Mouse (Mus musculus): ENCODE results near the gene Ift81. TPM values are rescaled to one million over a fixed set of nuclear protein-coding genes. Genes with fewer than 3 reads are reported as not detected.

Ift81 gene
- polyA plus RNA-seq, 1 experiment from 2014 or later, result 50.5 TPM

GRCm38 (mm10) chr5:122528591-122528990, 85.7 kb downstream of the Ift81 start:
- Histone ChIP-seq H3K9ac (ENCODE audit: low read length) (no peak overlapping the region), H3K4me3 (ENCODE audit: low read depth, low read length) (no peak overlapping the region), H3K27ac (ENCODE audit: low read depth, low read length) (no peak overlapping the region), H3K9me3 (ENCODE audit: control insufficient read depth, low read length) (no peaks in the 10 kb centered on the region), H3K36me3 (ENCODE audit: control insufficient read depth, insufficient read depth, low read length) (no peaks in the 10 kb centered on the region), H3K27me3 (ENCODE audit: control insufficient read depth, insufficient read depth, low read length) (no peaks in the 10 kb centered on the region), H3K4me2 (no peak overlapping the region), H3K4me1 (ENCODE audit: control insufficient read depth, insufficient read depth, low read length) (0 out of 2 replicates have a peak, but pooled peaks cover 2% of the 10 kb centered on the region)
- no peak for DNase-seq (ENCODE audit: low spot score, missing footprints)
- no peak for ATAC-seq (ENCODE audit: low FRiP score)
- WGBS, result 68% methylated on average over 3 of the region's 3 CpGs

DNA sequence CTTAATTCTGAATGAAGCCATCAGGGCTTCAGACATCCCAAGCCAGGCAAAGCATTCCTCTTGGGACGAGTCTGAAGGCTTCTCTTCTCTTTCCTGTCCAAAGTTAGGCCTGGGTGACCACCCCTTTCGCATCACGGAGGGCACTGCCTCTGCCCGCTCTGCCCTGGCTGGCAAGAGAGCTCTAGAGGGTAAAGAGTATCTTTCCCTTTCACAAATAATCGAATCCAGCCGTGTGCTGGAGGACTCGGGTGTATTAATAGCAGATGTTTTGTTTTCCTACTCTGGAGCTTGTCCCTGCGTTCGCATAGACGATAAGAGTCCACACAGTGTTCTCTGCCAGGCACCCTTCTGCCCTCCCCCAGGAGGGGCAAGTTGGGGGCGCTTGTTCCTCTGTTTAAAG, 86.6 kb downstream of the Ift81 start:
- 67% methylated on average over 11 of the region's 11 CpGs for WGBS
- Histone ChIP-seq H3K36me3 (ENCODE audit: control insufficient read depth, insufficient read depth, low read length) (no peaks in the 10 kb centered on the region), H3K9ac (ENCODE audit: low read length) (no peak overlapping the region), H3K4me3 (ENCODE audit: low read depth, low read length) (no peak overlapping the region), H3K27me3 (ENCODE audit: control insufficient read depth, insufficient read depth, low read length) (no peaks in the 10 kb centered on the region), H3K4me2 (no peak overlapping the region), H3K4me1 (ENCODE audit: control insufficient read depth, insufficient read depth, low read length) (0 out of 2 replicates have a peak, but pooled peaks cover 2% of the 10 kb centered on the region), H3K9me3 (ENCODE audit: control insufficient read depth, low read length) (no peaks in the 10 kb centered on the region), H3K27ac (ENCODE audit: low read depth, low read length) (no peak overlapping the region)
- no peak for DNase-seq (ENCODE audit: low spot score, missing footprints)
- ATAC-seq (ENCODE audit: low FRiP score), result no peak

GRCm38 (mm10) chr5:122526878-122527730, 87.2 kb downstream of the Ift81 start:
- Histone ChIP-seq H3K4me3 (ENCODE audit: low read depth, low read length) (no peak overlapping the region), H3K4me2 (no peak overlapping the region), H3K27ac (ENCODE audit: low read depth, low read length) (no peak overlapping the region), H3K4me1 (ENCODE audit: control insufficient read depth, insufficient read depth, low read length) (0 out of 2 replicates have a peak, but pooled peaks cover 2% of the 10 kb centered on the region), H3K9ac (ENCODE audit: low read length) (no peak overlapping the region), H3K27me3 (ENCODE audit: control insufficient read depth, insufficient read depth, low read length) (no peaks in the 10 kb centered on the region), H3K9me3 (ENCODE audit: control insufficient read depth, low read length) (no peaks in the 10 kb centered on the region), H3K36me3 (ENCODE audit: control insufficient read depth, insufficient read depth, low read length) (no peaks in the 10 kb centered on the region)
- ATAC-seq (ENCODE audit: low FRiP score) (no peak), DNase-seq (ENCODE audit: low spot score, missing footprints) (no peak)
- 77% methylated on average over 15 of the region's 15 CpGs for WGBS

DNA sequence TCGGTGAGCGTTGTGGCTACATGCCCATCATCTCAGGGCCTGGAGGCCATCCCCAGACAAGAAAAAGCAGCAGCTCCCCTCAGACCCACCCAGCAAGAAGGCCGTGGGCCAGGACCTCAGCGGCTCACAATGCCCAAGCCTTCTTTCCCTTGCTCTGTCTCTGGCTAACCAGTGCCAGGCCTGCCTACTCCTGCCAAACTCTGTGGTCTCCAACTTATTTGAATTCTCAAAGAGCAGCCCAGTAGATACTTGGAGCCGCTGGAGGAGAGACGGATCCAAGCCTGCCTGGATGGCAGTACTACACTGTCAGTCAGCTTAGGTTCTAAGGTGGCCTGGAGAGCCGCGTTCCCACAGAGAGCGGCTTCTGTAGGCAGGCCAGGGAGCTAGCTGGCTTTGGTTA, 87.9 kb downstream of the Ift81 start:
- Histone ChIP-seq H3K4me1 (ENCODE audit: control insufficient read depth, insufficient read depth, low read length) (0 out of 2 replicates have a peak, but pooled peaks cover 2% of the 10 kb centered on the region), H3K36me3 (ENCODE audit: control insufficient read depth, insufficient read depth, low read length) (no peaks in the 10 kb centered on the region), H3K4me3 (ENCODE audit: low read depth, low read length) (no peak overlapping the region), H3K27me3 (ENCODE audit: control insufficient read depth, insufficient read depth, low read length) (no peaks in the 10 kb centered on the region), H3K9ac (ENCODE audit: low read length) (no peak overlapping the region), H3K9me3 (ENCODE audit: control insufficient read depth, low read length) (no peaks in the 10 kb centered on the region), H3K27ac (ENCODE audit: low read depth, low read length) (no peak overlapping the region), H3K4me2 (no peak overlapping the region)
- ATAC-seq (ENCODE audit: low FRiP score), result no peak
- 95% methylated on average over 9 of the region's 9 CpGs for WGBS
- DNase-seq (ENCODE audit: low spot score, missing footprints), result no peak

DNA sequence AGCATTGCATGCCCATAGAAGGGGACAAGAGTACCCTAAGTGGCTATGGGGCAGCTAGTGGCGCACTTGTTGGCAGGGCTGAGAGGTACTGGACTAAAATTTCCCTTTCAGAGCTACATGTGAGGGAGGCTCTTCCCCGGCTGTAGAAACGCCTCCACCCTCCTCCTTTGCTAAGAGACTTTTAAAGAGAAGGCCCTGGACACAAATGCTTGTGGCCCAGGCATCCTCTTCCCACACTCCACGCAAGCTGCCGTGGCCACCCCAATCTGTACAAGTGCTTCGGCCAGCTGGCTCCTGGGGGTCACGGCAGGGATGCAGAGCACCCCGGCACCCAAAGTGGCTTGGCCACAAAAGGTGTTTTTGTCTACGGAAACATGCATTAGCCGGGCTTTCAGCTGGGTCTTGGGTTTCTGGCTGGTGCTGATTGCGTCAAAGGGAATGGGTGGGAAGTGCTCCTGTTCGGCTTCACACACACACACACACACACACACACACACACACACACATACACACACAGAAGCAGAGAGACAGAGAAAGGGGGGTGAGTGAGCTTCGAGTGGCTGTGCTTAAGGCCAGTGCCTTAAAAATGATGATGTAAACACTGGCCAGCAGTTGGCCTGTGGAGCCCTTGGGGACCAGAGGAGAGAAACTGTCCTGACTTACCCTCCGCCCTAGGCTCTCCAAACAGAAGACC, 88.9 kb downstream of the Ift81 start:
- ATAC-seq (ENCODE audit: low FRiP score) (no peak), DNase-seq (ENCODE audit: low spot score, missing footprints) (no peak)
- H3K36me3 ChIP-seq (ENCODE audit: control insufficient read depth, insufficient read depth, low read length), result no peaks in the 10 kb centered on the region
- H3K27me3 ChIP-seq (ENCODE audit: control insufficient read depth, insufficient read depth, low read length), result no peaks in the 10 kb centered on the region
- 0 out of 2 replicates have a peak, but pooled peaks cover 2% of the 10 kb centered on the region for H3K4me1 ChIP-seq (ENCODE audit: control insufficient read depth, insufficient read depth, low read length)
- no peak overlapping the region for H3K4me3 ChIP-seq (ENCODE audit: low read depth, low read length)
- no peaks in the 10 kb centered on the region for H3K9me3 ChIP-seq (ENCODE audit: control insufficient read depth, low read length)
- H3K9ac ChIP-seq (ENCODE audit: low read length), result no peak overlapping the region
- no peak overlapping the region for H3K27ac ChIP-seq (ENCODE audit: low read depth, low read length)
- WGBS, result 85% methylated on average over 14 of the region's 14 CpGs
- no peak overlapping the region for H3K4me2 ChIP-seq

GRCm38 (mm10) chr5:122524854-122525237, 89.5 kb downstream of the Ift81 start:
- ATAC-seq (ENCODE audit: low FRiP score) (no peak), DNase-seq (ENCODE audit: low spot score, missing footprints) (no peak)
- Histone ChIP-seq H3K36me3 (ENCODE audit: control insufficient read depth, insufficient read depth, low read length) (no peaks in the 10 kb centered on the region), H3K4me1 (ENCODE audit: control insufficient read depth, insufficient read depth, low read length) (0 out of 2 replicates have a peak, but pooled peaks cover 2% of the 10 kb centered on the region), H3K4me2 (no peak overlapping the region), H3K4me3 (ENCODE audit: low read depth, low read length) (no peak overlapping the region), H3K9me3 (ENCODE audit: control insufficient read depth, low read length) (no peaks in the 10 kb centered on the region), H3K27me3 (ENCODE audit: control insufficient read depth, insufficient read depth, low read length) (no peaks in the 10 kb centered on the region), H3K27ac (ENCODE audit: low read depth, low read length) (no peak overlapping the region), H3K9ac (ENCODE audit: low read length) (no peak overlapping the region)
- 86% methylated on average over 4 of the region's 4 CpGs for WGBS

GRCm38 (mm10) chr5:122524244-122524643, 90.1 kb downstream of the Ift81 start:
- ATAC-seq (ENCODE audit: low FRiP score), result no peak

GRCm38 (mm10) chr5:122521130-122521473, 93.2 kb downstream of the Ift81 start:
- DNase-seq (ENCODE audit: low spot score, missing footprints) (no peak), ATAC-seq (ENCODE audit: low FRiP score) (no peak)
- H3K27ac ChIP-seq (ENCODE audit: low read depth, low read length), result no peak overlapping the region
- no peaks in the 10 kb centered on the region for H3K36me3 ChIP-seq (ENCODE audit: control insufficient read depth, insufficient read depth, low read length)
- no peak overlapping the region for H3K4me2 ChIP-seq
- no peaks in the 10 kb centered on the region for H3K9me3 ChIP-seq (ENCODE audit: control insufficient read depth, low read length)
- no peak overlapping the region for H3K4me3 ChIP-seq (ENCODE audit: low read depth, low read length)
- no peak overlapping the region for H3K9ac ChIP-seq (ENCODE audit: low read length)
- no peaks in the 10 kb centered on the region for H3K27me3 ChIP-seq (ENCODE audit: control insufficient read depth, insufficient read depth, low read length)
- WGBS, result 18% methylated on average over 3 of the region's 3 CpGs
- H3K4me1 ChIP-seq (ENCODE audit: control insufficient read depth, insufficient read depth, low read length), result peaks cover 4% of the 10 kb centered on the region

More at GRCm38 (mm10) chr5:122524244-122524643, 90.1 kb downstream of the Ift81 start:
- H3K36me3 ChIP-seq (ENCODE audit: control insufficient read depth, insufficient read depth, low read length), result no peaks in the 10 kb centered on the region
- DNase-seq (ENCODE audit: low spot score, missing footprints), result no peak
- H3K27me3 ChIP-seq (ENCODE audit: control insufficient read depth, insufficient read depth, low read length), result no peaks in the 10 kb centered on the region
- 36% methylated on average over 3 of the region's 3 CpGs for WGBS
- no peak overlapping the region for H3K4me2 ChIP-seq
- H3K27ac ChIP-seq (ENCODE audit: low read depth, low read length), result no peak overlapping the region
- H3K4me1 ChIP-seq (ENCODE audit: control insufficient read depth, insufficient read depth, low read length), result 0 out of 2 replicates have a peak, but pooled peaks cover 2% of the 10 kb centered on the region
- no peak overlapping the region for H3K9ac ChIP-seq (ENCODE audit: low read length)
- H3K4me3 ChIP-seq (ENCODE audit: low read depth, low read length), result no peak overlapping the region
- H3K9me3 ChIP-seq (ENCODE audit: control insufficient read depth, low read length), result no peaks in the 10 kb centered on the region

Measured in midbrain, embryonic 11.5 days (tissue).